Mouse (Mus musculus): Measurements from ENCODE around the gene Map3k1.

Map3k1 gene

DNA sequence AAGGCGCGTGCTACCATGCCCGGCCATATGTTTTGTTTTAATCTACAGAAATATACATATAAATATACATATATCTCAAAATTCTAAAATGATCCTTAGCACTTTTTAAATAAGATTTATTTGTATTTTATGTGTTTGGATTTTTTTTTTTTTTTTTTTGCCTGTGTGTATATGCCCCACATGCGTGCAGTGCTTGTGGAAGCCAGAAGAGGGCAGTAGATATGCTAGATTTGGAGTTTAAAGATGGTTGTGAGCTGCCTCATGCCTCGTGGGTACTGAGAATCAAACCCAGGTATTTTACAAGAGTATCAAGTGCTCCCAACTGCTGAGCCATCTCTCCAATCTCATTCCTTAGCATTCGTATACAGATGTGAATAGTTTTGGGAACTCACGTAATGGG, 6.2 kb upstream of the Map3k1 start:
- DNase-seq (ENCODE audit: low read depth in 2 of 2, low spot score in 2 of 2), result no peak

DNA sequence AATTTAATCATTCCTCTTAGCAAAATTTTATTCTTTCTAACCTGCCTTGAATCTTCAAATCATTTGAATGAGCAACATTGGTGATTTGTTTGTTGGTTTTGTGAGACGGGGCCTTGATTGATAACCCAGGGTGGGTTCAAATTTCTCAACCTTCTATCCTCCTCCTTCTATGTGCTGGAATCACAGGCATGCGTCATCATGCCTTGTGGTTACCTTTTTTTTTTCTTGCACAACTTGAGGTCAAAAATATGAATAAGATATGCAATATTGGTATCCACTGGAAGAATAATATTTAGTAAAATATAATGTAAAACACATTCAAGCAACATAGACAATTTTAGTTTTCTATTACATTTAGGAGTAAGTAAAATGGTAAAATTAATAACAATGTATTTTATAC, 3.9 kb upstream of the Map3k1 start:
- DNase-seq (ENCODE audit: low read depth in 2 of 2, low spot score in 2 of 2), result no peak

DNA sequence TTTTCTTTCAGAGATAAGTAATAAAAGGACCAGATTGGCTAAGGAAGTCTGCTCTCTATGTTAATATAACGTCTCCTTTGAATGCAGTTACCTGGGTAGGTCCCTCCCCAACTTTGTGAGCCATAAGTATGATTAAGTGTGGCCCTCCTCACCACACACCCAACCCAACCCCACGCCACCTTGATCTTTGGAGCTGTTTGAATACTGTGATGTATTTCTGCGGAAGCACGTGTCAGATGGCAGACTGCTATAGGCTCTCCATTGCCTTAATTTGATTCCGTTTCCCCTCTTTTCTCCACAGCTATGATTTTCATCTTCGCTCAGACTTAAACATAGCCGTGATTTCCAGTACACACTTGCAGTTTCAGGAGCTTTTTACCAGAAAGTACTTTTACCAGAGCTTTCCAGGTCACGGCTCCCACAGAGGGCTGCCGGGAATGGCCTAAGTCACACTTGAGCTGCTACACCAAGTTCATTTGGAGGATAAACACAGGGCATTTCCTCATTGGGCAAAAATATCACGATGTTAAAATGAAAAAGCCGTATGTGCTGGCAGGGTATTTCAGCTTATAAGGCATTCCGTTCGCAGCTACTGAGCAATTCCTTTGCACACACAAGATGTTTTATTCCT, 2.3 kb upstream of the Map3k1 start:
- DNase-seq (ENCODE audit: low read depth in 2 of 2, low spot score in 2 of 2), result no peak

DNA sequence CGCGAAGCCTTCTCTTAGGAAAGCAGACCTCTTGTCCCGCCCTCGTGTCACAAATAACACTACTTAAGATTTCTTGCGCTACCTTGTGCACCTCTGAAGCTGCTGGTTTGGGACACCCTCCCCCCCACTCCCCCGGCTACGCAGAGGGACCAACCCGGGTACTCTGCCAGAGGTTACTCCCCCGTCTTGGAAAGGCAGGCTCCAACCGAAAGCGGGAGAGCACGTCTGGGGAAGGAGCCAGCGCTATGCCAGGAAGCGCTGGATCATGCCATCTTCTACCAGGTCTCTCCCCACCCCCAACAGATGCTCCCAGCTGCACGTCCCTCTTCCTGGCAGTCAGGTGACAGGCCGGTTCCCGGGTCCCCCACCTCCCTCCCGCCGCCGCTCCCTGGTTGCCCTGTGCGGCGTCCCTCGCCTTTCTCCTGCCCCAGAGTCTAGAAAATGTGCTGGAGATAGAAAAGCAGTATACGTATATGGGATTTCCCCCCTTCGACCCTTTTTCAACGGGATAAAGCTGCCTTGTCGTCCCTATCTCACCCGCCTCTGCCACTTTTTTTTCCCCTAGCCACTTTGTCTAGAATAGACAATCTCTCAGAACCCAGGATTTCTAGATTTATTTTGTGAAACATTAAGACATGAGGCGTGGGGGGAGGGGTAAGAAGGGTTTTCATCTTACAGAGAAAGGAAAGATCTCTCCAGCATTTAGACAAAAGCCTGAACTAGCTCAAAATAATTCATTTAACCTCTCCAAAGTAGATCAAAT, 854 bp upstream of the Map3k1 start:
- DNase-seq (ENCODE audit: low read depth in 2 of 2, low spot score in 2 of 2), result peak in 1 of 2 experiments; percentile 30

DNA sequence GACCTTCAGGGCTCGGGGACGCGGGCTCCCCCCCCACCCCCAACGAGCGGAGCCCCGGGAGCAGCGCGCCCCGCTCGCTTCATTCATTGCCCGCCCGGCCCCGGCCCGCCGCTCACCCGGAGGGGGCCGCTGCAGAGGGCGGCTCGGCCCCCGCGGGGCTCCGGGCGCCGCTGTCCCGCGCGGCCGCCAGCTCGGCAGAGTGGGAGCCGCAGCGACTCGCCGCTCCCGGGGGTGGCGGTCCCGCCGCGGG, 481 bp downstream of the Map3k1 start:
- no peak for DNase-seq (ENCODE audit: low read depth in 2 of 2, low spot score in 2 of 2)

DNA sequence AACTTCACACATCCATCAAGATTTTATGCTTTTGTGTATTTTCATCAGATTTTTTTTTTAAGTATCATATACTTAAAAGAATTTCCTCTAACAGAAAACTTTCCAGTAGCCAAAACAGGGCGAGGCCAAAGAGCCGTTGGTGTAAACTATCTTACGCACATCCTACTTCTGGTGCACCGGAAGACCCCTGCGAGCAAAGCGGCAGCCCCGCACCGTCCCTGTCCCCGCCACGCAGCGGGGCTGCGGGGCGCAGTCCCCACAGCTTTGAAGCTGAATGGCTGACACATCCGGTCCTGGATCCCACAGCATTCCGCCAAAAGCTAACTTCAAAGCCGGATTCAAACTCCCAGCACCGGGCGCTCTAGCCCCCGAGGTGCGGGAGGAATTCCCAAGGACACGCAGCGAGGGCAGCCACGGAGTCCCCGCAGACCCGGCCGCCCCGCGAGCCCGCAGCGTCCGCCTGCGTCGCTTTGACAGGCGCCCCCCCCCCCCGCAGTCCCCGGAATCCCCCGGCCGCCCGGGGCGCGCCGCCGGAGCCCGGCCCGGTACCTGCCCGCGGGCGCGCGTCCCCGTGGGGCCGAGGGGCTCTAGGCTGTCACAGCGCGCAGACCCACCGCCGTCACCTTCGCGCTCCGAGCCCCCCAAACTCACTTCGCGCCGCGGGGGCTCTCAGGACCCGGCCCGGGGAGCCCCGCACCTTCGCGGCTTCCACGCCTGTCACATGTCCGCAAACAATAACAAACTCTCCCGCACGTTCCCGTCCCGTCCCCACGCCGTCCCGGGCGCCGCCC, 1.0 kb downstream of the Map3k1 start:
- DNase-seq (ENCODE audit: low read depth in 2 of 2, low spot score in 2 of 2), result peak; percentile 75 to 78

DNA sequence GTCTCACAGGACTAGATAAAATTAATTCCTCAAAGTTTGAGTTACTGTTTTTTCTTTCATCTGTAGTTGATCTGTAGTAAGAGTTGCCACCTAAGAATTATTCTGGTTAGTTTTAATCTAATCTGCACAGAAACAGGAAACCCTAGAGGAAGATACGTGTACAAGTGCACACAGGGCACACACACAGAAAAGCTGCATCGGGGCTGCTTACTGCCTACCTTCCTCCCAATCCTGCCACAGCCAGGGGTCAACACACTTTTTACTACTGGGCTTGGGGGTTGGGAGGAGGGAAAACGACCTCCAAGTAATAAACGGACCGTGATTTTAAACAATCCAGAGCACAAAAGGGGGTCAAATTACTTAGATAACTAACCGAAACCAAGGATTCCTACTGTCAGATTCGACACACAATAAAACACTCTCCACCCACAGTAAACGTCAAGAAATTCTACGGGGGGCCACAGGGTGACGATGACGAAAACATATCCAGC, 1.6 kb downstream of the Map3k1 start:
- no peak for DNase-seq (ENCODE audit: low read depth in 2 of 2, low spot score in 2 of 2)

DNA sequence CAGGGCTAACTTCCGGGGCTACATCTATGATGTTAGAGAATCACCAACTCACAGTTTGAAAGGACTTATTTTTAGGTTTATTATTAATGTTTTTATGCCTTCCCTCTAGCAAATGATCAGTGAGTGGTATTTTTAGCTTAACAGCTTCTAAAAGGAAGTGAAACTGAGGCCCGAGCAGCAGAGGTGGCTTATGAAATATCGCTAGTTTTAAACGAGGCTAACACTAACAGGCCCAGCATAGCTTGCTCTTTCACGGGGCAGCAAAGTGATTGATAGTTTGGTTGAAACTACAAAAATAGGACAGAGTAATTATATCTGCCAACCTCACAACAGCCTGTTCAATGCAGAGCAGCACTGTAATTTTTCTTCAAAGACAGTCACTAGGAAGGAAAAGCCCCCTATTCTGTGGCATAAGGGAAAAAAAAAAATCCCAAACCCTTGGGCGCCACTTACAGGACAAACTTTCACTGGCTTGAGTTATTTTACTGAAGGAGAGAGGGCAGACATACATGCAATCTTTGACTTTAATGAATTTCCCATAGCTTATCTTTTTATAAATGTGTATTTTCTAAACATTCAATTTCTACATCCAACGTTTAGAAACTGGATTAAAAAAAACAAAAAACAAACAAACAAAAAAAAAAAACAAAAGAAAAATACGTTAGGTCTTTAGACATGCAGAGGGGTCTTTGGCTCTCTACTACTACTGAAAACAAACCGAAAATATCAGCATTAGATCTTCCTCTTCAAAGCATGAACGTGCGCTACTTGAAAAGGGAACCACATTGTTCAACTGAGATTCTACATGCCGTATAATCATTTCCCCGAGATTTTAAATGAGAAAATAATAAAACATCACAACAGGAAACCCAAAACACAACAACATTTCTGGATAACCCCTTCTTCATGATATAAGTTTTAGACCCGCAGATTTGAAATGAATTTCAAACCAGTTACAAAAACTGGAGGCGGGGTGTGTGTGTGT, 2.8 kb downstream of the Map3k1 start:
- DNase-seq (ENCODE audit: low read depth in 2 of 2, low spot score in 2 of 2), result no peak

DNA sequence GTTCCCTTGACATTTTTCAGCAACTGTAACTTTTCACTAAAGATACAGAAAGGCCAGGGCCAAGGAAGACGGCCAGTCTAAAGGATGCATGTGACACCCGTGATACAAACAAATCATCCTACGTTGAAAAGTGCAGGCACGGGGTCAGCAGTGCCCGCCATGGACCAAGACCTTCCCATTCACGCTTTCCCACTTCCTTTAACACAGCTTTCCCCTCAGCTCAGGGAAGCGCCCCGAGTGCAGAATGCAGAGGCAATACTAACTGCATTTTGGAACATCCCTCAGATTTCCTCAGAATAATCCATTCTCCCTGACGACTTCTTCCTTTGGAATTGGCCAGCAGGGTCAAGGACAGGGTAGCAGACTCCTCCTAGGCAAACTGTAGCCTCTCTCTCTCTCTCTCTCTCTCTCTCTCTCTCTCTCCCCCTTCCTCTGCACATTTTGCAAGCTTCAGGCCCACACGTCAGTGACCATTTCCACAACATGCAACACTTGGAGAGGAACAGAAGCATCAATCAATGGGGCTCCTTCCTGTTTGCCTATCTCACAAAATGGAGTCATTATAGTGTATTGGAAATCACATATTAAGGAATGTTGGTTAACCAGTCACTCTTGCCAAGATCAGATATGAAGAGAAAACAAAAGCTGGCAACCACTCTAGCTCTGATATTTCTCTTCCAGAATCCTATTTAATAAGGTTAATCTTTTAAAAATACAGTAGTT, 3.7 kb downstream of the Map3k1 start:
- DNase-seq (ENCODE audit: low read depth in 2 of 2, low spot score in 2 of 2), result no peak

DNA sequence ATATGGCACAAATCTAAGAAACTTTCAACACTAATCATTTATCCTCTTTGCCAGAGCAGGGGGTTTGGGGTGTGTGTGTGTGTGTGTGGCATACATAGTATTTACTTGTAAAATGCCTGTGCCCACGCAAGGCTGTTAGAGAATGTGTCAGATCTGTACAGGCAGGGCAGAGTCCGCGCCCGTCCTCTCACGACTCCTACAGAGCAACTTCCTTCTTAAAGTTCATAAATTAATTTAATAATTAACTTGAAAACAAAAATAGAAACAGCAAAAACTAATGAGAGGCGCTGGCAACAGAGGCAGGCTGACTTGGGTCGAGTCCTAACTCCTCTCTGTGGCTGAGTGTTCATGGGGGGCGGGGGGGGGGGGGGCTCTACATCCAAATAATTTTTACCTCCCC, 4.6 kb downstream of the Map3k1 start:
- no peak for DNase-seq (ENCODE audit: low read depth in 2 of 2, low spot score in 2 of 2)

DNA sequence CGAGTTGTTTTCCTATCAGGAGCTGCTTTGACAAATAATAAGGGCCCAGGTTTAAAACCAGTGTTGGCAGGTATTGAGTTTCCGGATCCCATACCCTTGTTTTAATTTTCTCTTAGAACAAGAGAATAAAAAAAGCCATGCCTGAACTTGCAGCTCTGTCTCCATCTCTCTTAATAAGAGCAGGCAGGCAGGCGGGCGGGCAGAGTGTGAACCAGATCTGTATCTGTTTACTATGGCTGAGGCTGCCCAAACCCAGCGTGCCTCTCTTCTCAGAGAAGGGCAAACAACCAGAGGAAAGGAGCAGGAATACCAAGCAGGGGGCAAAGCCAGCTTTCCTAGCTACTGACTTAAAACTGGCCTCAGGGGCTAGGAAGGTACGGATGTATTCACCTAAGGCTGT, 5.3 kb downstream of the Map3k1 start:
- DNase-seq (ENCODE audit: low read depth in 2 of 2, low spot score in 2 of 2), result no peak

DNA sequence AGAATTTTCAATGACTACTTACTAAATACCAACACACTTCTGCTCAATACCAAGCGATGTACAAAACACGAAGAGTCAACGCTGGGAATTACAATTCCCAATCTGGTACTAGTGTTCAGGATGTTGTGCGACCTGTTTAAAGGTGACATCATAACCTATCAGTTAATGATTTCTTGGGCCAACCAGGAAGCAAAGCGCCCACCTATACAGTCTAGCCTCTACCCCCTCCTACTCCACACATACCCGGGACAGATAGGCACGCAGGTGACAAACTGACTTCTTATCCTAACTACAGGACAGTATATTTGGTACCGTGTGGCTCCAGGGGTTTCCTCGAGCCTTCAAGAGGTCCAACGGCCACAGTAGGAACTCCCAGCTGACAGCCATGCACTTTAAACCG, 5.9 kb downstream of the Map3k1 start:
- DNase-seq (ENCODE audit: low read depth in 2 of 2, low spot score in 2 of 2), result no peak

DNA sequence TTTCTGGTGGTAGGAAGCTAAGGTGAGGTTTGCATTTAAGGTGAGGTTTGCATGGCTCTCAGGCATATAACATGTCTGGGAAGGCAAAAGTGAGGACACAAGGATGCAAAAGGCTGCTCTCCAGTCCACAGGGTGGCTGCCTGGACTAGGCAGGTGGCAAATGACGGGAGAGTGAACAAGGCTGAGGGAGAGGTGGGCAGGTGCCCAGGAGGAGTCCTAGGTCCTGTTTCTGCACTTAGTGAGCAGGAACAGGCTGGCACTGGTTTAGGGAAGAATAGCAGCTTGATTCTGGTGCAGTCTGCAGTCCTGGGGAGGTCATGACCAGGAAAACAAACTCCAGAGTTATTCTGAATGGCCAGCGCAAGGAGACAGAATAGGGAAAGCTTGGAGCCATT, 6.5 kb downstream of the Map3k1 start:
- no peak for DNase-seq (ENCODE audit: low read depth in 2 of 2, low spot score in 2 of 2)

DNA sequence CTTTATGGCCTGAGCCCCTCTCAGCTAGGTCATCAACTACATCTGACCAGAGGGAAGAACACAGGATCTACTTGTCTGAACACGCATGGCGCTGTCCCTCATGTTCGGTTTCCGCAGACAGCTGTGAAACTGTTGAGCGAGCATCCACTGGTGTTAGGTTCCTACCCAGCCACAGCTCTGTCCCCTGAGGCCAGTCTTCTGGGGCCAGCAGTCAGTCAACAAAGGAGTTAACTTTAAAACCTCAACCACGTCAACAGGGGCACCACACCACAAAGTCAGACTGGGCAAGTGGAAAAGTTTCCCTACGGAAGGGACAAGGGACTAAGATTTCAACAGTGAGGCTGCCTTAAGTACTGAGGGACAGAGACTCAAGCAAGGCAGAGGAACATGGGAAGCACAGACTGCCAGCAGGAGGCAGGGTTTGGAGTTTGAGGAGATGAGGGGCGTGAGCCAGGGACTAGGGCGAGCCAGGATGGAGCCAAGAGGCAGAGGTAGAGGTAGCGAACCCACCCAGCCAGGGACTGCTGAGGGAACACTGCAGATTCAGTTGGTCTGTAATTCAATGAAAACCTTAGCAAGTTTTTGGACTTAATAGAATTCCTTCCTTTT, 7.0 kb downstream of the Map3k1 start:
- no peak for DNase-seq (ENCODE audit: low read depth in 2 of 2, low spot score in 2 of 2)

DNA sequence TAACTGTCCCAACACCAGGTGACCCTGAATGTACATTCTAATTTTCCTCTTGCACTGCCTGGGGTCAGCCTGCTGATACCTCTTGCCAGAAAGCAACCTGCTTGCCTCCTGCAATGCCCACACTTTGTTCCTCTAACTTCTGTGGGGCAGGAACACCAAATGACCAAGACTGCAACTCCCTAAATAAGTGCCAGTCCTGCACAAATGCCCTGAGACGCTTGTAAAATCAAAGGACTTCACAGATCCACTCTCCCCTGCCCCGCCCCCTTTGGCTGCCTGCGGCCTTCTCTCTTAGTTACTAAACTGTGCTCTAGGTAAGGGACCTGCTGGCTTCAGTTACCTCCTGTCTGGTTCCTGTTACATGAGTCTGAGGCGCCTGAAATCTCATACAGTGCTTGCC, 7.9 kb downstream of the Map3k1 start:
- DNase-seq (ENCODE audit: low read depth in 2 of 2, low spot score in 2 of 2), result no peak

DNA sequence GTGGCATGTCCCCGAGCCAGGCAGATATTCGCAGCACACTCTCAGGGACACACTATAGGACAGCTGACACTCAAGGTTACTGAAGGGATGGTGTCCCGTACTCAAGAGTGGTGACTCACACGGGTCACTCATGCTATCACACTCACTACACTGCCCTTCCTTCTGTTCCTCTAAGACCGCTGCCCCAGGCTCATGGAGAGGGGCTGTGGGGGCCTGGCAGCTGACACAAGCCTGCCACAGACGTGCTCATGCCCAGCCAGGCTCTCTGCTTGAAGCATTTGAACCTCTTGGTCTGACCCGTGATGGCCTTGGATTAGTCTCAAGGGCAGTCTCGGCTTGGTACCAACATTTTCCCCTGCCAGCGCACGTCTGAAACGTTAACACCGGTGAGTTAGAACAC, 10.7 kb downstream of the Map3k1 start:
- no peak for DNase-seq (ENCODE audit: low read depth in 2 of 2, low spot score in 2 of 2)

DNA sequence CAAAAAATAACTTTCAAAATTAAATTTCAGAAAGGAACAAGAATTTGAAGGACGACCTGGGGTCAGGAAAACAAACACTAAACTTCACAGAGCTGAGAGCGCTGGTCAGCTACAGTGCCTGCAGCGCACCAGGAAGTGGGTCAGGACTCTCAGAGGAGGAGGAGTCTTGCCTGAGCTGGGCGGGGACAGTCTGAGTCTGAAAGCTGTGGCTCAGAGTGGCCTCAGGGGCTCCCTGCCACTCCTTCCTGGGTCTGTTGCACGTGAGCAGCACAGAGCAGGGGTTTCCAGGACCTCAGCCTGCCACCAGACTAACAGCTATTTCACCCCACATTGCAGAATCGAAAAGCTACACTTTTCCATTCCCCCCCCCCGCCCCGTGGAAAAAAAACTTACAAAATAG, 11.8 kb downstream of the Map3k1 start:
- DNase-seq (ENCODE audit: low read depth in 2 of 2, low spot score in 2 of 2), result peak; percentile 52 to 66

DNA sequence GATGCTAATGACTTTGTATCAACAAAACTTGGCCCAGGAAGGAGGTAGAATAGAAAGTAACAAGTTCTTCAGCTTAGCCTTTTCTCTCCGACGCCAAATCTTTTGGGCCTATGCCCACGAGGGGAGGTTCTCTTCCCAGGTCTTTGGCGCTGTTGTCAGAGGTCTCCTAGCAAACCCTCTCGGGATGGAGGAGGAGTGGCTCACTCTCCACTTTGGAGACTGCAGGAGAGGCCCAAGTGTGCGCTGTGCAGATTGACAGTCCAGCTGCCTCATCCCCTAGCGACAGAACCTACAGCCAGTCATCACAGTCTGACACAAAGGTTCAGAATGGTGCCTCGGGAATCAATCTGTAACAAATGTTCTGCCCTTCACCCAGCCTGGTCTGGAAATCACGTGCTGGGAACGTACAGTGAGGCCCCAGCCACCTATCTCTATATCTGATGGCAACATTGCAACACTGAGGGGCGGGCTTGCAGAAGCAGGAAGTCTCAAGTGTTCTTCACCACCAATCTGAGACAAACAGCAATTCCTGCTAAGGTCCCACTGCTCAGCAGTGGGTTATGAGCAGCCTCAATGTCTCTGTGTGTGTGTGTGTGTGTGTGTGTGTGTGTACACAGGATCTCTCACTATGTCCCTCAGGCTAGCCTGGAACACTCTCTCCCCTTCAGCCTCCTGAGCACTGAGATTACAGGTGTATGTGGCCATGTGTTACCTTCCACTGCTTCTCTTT, 12.4 kb downstream of the Map3k1 start:
- DNase-seq (ENCODE audit: low read depth in 2 of 2, low spot score in 2 of 2), result peak; percentile 34 to 54

DNA sequence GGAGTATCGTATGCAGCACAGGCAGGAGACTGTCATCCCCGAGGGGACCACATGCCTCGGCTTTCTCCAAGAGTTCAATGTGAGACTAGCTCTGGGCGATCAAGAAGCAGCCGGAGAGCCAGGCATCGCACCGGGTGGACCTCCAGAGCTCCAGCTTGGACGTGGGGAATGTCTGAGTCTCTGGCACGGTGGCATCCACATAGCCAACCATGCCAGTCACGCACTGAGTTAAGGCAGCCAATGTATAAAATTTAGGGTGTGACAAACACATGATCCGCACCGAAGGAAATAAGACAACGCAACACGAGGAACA, 15.9 kb downstream of the Map3k1 start:
- no peak for DNase-seq (ENCODE audit: low read depth in 2 of 2, low spot score in 2 of 2)
